Mouse (Mus musculus): ENCODE data around the gene Dpagt1.

Gene Dpagt1

DNA sequence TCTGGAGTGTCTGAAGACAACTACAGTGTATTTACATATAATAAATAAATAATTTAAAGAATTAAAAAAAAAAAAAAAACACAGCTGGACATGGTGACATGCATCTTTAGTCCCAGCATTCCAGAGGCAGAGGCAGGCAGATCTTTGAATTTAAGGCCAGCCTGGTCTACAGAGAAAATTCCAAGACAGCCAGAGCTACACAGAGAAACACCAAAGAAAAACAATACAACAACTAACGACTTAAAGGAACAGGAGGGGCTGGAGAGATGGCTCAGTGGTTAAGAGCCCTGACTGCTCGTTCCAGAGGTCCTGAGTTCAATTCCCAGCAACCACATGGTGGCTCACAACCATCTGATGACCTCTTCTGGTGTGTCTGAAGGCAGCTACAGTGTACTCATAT lies 51.5 kb downstream of the Dpagt1 start:
- CTCF ChIA-PET = interaction anchor here (0.6 to 0.7 kb wide), 2 partner anchors 44 to 223 kb away, joined by 6 to 7 read pairs; no protein-coding TSS in a partner anchor

GRCm38 (mm10) chr9:44378153-44378730 lies 52.4 kb downstream of the Dpagt1 start:
- CTCF ChIA-PET = interaction anchor here (1.0 kb wide), 1 partner anchor 76 kb away, joined by 3 read pairs; no protein-coding TSS in a partner anchor

- CTCF ChIA-PET = interaction anchor here (1.0 to 1.2 kb wide), 2 partner anchors 17 to 77 kb away, joined by 3 to 4 read pairs; partner anchors contain the start of gene Vps11
These were observed 53.4 kb downstream of the Dpagt1 start, which contains the start of gene Hyou1 for GRCm38 (mm10) chr9:44379054-44379834. Hyou1 (plus strand) TSS chr9:44379490.

DNA sequence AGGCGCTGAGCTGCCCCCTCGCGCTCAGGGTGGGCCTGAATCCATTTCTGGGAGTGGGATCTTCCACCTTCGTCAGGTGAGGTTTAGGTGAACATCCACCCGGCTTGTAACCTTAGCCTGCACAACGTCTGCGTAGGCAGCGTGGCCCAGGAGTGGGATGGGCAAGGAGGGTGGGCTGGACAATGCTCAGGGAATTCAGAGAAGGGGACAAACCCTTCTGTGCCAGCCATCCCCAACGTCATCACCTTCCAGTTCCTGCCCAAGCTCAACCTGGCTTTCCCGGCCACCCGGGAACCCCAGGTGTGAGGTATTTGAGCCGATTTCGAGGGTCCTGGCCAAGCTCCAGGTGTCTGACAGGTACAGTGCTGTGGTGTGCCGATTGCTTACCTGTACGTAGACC lies 54.0 kb downstream of the Dpagt1 start:
- CTCF ChIA-PET = interaction anchor here (1.2 kb wide), 1 partner anchor 18 kb away, joined by 4 read pairs; the partner anchor contains the start of gene Vps11
